Mouse (Mus musculus): Measurements from ENCODE around the gene Macrod1.

Gene Macrod1

DNA sequence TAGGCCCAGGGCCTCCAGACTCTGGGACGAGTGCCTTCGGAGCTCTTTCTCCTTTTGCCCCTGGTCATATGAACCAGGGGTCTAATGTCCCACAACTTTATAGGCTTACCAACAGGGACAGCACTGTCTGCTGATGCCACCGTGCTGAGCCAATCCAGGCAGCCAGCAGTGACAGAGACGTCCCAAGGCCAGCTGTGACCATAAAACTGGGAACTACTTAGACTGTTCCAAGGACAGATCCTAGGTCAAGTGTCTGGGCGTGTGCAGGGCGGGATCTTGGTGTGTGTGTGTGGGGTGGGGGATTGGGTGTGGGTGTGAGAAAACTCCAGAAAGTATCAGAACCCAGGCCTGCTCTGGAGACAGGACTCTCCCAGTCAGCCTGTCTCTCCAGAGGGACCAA lies 114.3 kb downstream of the Macrod1 start:
- no peak for DNase-seq (ENCODE audit: low spot score in 2 of 2)

DNA sequence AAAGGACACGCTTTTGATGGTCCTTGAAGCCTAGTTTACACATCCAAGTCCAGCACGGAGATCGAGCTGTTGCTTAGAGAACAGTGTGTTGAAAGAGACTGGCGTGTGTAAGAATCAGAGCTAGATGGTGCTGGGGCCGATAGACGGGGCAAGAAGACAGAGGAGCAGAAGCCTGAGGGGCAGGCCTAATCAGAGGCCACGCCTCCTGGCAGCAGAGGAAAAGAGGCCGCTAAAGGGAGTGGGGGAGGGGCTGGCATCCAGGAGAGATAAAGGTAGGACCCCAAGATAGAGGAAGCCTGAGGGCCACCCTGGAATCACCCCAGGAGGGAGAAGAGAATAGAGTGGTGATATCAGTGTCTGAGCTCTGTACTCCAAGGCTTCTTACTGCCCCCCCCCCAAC lies 114.8 kb downstream of the Macrod1 start:
- no peak for DNase-seq (ENCODE audit: low spot score in 2 of 2)

DNA sequence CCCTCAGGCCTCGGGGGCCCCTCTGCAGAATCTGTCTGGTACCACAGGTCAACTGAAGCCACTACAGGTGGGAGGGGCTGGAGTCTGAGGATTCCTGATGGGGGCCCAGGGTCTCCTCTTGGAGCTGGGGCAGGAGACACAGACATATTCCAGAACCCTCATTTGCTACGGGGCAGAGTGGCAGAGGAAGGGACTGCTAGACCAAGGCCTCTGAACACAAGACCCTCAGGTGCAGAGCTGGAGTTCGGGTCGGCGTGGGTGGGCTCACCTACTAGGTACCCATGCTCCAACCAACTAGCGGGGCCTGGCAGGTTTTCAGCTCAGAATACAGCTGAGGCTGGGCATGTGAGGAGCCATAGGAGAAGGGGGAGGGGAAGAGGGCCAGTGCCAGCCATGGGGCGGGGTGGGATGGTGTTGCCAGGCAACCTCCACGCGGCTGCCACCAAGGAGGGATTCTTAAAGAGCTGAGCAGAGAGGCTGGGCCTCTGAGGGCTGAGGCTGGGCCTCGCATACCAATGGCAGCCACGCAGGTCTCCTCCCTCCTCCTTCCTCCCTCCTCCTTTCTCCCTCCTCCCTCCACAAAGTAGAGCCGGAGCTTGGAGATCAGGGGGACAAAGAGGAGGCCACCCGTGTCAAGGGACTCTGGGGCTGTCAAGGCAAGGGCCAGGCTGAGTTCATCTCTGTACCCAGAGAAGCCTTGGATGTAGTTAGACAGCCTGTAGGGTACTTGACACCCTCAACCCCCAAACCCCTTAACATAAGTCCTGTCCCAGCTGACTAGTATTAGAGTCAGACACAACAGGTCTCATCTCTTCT lies 115.6 kb downstream of the Macrod1 start:
- no peak for DNase-seq (ENCODE audit: low spot score in 2 of 2)

DNA sequence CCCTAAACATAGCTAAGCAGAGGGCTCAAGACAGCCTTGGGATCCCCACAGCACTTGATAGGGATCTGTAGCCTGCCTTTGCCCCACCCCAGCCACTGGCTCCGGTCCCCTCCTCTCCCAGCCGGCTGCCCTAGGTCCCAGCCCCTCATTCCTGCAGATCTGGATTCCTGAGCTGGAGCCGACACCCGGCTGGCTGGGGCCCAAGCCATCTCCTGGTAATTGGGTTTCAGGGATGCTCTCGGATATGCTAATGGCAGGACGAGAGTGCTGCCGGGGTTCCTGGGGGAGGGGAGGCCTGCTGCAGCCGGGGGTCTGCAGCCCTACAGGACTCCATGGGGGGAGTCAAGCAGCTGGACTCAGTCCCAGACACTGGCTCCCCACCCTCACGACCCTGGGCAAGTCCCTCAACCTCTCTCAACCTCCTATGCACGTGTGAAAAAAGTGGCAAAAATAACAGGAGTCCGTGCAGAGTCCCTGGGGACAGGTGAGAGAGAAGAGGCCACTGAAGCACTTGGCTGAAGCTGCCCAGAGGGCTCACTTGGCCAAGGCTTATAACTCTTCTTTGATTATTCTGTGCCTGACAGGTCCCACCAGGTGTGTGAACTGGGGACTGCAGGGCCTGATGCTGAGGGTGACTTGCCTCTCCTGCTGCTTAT lies 119.6 kb downstream of the Macrod1 start:
- DNase-seq (ENCODE audit: low spot score in 2 of 2): no peak

DNA sequence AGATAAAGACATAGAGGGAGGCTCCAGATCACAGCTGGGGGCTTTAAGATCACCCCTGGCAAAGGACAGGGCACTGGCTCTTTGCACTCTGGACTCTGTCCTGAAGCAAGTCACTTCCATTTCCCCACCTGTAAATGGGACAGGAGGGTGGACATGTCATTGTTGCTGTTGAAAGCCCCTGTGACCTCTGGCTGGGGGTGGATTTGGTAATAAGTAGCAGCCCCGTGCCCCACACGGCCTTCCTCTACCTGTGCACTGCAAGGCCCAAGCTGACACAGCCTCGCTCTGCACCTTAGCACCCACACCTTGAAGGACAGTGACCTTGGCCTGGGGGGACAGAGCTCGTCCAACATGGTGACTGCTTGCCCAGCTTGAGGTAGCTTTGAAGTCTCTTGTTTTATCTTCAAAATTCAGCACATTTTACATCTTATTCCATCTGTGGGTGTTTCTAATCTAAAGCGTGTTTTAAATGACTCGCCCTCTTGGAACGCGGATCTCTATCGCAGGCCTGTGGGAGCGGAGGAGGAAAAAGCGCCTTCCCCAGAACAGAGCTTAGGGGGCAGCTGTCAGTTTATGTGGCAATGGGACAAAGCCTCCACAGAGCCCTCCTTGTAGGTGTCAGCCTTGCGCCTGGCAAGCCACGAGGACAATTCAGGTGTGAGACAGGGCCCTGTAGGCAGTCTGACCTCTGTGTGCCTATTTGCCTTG lies 121.3 kb downstream of the Macrod1 start:
- DNase-seq (ENCODE audit: low spot score in 2 of 2): no peak

DNA sequence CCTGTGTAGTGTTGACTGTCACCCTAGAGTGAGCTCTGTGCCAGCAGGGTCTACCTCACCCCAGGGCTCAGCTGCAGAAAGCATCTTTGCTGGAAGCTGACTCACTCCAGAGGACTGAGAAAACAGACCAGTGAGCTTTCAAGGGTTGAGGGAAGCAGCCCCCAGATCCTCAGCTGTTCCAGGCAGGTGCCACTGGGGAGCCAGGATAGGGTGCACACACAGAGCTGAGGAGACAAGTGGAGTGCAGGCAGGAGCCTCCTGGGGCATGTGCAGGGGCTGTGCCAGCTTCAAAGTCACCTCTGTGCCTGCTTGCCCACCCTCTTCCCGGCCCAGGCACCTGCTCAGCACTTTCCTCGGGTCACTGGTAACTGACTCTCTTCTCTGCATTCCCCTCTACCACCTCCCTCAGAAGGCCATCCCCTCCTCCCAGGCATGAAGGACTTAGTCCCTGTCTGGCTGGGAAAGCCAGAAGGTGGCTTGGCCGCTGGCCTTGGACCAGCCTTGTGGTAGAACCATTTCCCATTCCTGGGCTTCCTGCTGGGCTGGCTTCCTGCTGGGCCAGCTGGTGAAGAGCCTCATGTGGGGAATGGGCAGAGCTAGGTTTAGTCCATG lies 122.3 kb downstream of the Macrod1 start:
- no peak for DNase-seq (ENCODE audit: low spot score in 2 of 2)

DNA sequence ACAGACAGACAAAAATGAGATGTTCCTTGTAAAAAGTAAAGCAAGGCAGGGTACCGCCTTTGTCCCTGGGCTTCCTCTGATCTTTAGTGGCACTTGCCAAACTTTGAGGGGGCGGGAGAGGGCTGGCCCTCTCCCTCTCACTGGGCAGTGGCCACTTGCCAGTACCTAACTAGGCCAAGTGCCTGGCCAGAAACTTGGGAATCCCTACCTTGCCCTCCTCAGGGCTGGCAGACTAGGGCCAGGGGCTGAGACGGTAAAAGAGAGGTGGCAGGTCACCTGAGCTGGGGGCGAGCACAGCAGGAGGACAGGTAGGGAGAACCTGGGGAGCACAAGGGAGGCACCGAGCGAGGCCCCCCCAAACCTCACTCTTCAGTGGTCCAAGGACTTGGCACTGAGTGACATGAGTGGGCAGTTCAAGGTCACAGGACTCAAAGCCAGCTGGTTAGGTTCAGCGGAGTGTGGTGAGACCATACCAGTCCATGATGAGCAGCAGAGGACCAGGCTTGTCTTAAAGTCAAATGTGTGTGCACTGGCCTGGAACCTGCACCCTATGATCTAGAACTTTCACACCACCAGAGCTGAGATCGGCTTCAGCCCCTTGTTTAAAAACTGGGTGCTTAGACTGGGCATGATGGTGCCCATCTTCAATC lies 124.3 kb downstream of the Macrod1 start:
- no peak for DNase-seq (ENCODE audit: low spot score in 2 of 2)

DNA sequence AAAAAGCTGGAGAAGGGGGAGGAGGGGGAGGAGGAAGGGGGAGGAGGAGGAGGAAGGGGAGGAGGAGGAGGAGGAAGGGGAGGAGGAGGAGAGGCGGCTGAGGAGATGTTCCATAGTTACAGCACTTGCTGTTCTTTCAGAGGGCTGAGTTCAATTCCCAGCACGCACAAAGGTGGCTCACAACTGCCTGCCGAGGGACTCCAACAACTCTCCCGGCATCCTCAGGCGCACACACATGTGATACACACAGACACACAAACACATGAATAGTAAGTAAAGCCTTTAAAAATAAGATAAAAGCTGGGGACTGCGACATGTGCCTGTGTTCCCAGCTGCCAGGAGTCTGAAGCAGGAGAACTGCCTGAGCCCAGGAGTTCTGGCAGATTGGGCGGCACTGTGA lies 124.9 kb downstream of the Macrod1 start:
- DNase-seq (ENCODE audit: low spot score in 2 of 2): no peak

DNA sequence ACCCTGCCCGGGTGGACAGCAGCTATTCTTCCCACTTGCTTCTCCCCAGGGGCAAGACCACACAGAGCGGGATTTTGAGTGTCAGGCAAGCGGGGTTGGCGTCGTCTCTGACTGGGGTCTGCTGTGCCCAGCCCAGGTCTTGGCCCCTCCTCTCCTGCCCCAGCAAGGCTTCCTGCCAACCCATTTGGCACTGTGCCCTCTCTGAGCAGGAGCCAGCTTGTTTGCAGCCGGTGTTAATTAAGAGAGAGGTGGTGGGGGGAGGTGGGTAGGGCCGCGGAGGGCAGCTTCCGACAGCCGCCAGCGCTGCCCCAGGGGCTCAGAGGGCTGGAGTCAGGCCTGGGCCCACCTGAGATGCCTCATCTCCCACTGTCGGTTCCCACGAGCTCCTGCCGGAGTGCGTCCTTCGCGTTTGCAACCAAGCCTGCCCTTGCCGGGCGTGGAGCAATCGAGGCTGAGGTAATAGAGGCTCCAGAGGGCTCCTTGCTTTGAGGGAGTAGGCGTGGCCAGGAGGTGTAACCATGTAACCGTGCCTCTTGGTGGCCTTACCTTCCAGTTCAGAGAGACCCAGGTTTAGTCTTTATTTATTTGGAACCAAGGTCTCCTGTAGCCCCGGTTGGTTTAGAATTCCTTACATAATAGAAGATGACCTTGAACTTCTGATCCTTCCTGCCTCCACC lies 125.8 kb downstream of the Macrod1 start:
- peak in 1 of 2 experiments; percentile 42 for DNase-seq (ENCODE audit: low spot score in 2 of 2)

DNA sequence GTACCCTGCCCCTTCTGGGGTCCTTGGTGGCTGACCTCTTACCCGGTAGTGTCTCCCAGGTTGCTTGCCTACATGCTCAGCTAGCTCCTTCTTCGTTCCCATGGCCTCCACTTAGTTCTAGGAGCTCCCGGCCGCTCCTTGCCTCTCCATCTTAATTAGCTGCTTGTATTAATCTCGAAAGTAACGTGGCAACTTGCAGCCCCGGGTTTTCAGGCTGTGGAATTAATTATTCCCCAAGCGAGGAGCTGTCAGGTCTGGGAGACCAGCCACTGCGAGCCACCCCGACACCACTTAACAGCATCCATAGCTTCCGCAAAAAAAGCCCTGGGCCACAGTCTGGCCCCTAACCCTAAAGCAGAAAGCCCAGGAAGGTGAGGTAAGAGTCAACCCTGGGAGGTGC lies 126.8 kb downstream of the Macrod1 start:
- no peak for DNase-seq (ENCODE audit: low spot score in 2 of 2)

DNA sequence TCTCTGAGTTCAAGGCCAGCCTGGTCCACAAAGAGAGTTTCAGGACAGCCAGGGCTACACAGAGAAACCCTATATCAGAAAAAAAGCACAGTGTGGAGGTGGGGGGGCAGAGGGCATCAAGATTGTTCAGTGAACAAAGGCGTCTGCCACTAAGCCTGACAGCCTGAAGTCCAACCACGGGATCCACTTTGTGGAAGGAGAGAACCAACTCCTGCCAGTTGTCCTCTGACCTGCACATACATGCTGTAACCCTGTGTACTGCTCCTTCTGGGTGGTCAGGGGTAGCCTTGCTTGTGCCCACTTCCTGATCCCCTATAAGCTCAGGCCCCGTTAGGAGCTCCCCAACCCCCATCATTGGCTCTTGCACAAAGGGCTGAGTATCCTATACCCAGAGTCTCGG lies 128.4 kb downstream of the Macrod1 start:
- DNase-seq (ENCODE audit: low spot score in 2 of 2): no peak

DNA sequence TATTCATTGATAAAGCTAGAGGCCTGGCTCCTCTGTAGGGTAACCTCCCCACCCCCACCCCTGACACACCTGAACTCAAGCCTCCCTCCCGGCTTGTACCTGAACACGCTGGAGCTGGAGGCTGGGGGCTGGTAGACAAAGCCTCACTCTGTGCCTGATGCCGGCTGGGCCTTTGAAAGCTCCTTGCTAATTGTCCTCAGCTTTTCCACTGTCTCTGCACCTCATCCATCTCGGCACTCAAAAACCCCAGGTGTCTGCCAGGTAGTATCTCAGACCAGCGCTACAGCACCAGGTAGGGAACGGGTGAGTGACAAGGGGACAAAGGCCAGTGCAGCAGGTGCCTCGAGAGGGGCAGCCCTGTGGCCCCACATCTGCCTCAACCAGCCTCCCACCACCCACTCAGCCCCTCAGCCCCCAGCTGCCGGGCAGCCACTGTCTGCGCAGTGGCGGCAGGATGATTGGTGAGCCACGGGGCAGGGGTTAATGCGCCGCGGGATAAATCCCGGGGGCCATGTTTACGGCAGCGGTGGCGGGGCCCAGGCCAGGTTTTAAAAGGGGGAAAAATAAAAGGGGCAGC lies 129.2 kb downstream of the Macrod1 start:
- no peak for DNase-seq (ENCODE audit: low spot score in 2 of 2)

DNA sequence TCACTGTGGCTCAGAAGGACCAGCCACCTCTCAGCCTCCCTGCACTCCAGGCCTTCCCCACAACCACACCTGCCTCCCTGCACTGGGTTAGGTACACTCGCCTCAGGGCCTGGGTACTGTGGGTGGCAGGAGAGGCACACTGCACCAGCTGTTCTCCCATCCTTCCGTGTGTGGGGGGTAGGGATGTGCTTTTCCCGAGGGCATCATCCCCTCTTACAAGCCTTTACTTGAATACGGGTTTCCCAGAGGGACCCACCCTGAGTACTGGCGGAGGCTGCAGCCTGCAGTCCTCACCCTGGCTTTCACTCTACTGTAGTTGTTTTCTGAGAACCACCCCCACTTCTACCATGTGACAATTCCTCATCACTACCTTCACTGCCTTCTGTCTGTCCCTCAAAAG lies 130.5 kb downstream of the Macrod1 start:
- DNase-seq (ENCODE audit: low spot score in 2 of 2): no peak

DNA sequence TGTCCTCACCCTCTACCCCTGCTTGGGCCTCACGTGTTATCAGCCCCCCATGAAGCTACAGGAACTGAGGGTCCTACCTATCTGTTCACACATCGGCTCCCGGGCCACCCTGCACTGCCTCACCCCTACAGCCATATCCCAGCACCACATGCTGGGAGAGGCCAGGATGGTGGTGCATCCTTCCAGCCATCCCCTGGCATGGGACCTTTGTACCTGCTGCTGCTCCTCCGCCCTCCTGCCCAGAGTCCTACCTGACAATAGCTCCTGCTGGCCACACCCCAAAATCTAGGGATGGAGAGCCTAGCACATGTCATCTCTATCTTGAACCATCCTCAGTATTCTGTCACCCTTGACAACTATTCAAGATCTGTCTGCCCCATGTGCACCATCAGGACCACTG lies 132.4 kb downstream of the Macrod1 start:
- no peak for DNase-seq (ENCODE audit: low spot score in 2 of 2)

DNA sequence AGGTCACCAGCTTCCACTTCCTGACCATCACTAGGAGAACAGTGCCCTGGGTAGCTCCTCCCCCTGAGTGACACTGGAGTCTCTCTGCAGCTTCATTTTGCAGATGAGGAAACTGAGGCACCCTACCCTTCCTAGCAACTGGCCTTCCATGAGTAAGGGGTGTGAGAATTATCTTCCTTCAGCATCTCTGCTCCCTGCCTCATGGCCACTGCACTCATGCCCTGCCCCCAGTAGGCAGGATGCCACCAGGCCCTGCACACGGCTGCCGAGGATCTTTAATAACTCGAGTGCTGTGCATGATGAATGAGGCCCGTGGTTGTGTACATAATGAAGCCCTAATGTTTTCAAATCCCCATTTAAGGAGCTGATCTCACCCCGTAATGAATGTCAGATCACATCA lies 134.4 kb downstream of the Macrod1 start:
- no peak for DNase-seq (ENCODE audit: low spot score in 2 of 2)

DNA sequence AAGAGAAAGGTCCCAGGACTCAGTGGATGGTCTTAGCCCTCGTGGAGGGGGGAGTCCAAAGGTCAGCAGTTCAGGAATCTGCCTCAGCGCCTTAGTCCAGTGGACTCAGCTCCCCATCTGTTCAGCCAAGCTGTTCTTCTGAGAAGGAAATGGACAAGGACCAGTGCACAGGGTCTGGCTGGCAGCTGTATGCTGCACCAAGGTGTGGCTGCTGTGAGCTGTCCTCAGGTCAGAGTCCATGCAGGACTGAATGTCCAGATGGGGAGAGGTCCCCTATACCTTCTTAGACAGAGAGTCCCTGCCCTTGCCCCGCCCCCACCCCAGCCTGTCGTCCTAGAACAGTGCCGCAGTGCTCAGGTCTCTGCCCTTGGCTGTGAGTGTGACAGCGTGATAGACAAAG lies 135.0 kb downstream of the Macrod1 start:
- DNase-seq (ENCODE audit: low spot score in 2 of 2): no peak

DNA sequence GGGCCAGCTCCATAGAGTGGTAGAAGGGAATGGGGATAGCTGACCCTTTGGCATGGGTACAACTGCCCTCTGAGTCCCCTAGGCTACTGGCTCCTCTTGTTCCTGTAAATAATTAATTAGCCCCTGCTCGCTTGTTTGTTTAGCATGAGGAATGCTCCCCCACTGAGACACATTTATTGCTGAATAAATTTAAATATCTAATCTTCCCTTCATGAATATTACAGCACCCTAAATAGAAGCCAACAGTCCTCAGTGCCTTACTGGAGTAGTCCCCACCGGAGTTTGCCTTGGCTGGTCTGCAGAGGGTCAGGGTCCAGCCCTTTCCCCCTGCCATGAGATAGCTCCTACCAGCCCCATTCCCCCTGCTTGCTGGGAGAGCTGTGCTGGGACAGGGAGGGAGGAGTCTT lies 136.0 kb downstream of the Macrod1 start:
- DNase-seq (ENCODE audit: low spot score in 2 of 2): no peak

DNA sequence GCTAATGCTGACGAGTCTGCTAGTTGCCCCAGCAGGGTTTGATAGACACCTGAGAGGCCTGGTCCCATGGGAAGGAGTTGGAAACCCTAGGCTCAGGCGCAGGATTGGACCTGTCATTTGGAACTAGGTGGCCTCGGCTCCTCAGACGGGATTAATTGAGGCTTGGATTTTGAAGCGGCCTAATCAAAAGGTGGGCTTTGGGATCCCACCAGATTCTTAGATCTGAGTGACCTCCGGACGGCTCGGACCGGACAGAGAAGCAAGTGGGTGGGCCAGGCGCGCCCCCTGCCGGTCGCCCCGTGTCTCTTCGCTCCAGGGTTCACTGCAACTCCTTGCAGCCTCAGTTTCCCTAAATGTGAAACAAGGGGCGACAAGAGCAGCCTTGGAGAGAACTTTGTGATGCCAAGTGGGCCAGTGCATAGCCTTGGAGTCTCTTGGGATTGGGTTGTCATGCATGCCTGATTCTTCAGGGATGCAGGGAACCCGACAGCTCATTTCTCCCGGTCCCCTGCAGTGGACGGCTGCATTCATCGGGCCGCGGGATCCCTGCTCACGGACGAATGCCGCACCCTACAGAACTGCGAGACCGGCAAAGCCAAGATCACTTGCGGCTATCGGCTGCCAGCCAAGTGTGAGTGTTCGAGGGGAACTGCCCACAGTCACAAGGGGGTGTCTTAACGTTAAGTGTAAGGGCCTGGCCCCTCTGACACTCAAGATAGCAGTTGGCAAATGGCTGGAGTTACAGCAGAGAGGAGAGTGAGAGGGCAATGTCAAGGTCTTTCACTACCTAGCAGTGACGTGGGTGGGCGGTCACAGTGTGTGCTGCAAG lies 139.5 kb downstream of the Macrod1 start:
- DNase-seq (ENCODE audit: low spot score in 2 of 2): peak; percentile 55 to 84

DNA sequence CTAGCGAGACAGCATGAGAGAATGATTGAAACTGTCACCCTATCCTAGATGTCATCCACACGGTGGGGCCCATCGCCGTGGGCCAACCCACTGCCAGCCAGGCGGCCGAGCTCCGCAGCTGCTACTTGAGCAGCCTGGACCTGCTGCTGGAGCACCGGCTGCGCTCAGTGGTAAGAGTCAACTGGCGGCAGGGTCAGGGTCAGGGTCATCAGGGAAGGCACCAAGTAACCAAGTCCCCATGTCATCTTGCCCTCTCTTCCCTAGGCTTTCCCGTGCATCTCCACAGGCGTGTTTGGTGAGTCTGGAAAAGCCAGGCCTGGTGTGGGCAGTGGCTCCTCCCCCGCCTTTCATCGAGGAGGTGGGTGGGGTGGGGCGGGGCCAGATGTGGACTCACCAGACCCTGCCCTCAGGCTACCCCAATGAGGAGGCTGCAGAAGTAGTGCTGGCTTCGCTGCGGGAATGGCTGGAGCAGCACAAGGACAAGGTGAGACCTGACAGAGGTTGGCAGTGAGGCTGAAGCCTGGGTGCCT lies 140.2 kb downstream of the Macrod1 start:
- peak in 1 of 2 experiments; percentile 62 for DNase-seq (ENCODE audit: low spot score in 2 of 2)

DNA sequence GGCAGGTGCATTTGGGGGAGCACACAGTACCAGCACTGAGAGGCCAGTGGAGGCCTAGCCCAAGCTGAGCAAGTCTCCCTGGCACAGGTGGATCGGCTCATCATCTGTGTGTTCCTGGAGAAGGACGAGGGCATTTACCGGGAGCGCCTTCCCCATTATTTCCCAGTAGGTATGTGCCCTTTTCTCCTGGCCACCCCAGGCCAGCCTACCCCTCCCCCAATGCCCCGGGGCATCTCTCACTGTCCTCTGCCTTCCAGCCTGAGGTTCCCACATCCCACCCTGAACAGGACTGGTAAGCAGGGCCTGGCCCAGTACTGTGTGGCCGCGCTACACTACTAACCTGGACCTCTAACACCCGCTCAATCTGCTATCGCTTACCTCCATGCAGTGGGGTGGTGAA lies 140.8 kb downstream of the Macrod1 start:
- DNase-seq (ENCODE audit: low spot score in 2 of 2): peak in 1 of 2 experiments; percentile 61

Data from spleen, postnatal 4 days (tissue).